Comparison of ENCODE assay signal across 15 mouse cellular contexts in the genomic region with DNA sequence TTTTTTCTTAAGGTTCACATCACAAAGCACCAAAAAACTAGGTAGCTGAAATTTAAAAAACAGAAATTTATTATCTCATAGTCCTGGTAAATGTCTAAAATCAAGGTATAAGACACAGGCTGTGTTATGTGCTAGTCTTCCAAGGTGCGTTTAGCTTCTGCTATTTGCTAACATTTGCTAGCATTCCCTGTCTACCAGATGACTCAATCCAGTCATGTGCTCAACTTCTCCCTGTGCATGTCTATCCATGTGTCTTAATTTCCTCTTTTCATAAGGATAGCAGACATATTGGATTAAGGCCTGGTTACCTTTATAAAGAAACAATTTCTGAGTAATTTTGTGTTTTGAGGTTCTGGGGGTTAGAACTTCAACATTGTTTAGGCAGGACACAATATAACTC.
"Had no signal": no experiment of that assay in that cellular context is flagged by ENCODE, and none has a peak within 500 bp of the region (broad histone marks: within the 10 kb centered on the region; RNA-seq: fewer than 3 reads in every experiment).

No protein-coding gene starts in this region.

- H3K4me2 ChIP-seq: lung, embryonic 14.5 days; midbrain, embryonic 13.5 days; midbrain, embryonic 15.5 days; neural tube, embryonic 12.5 days; stomach, embryonic 15.5 days had no signal

- H3K4me3 ChIP-seq: midbrain, embryonic 10.5 days; midbrain, embryonic 13.5 days; midbrain, embryonic 15.5 days; neural tube, embryonic 12.5 days; stomach, embryonic 15.5 days had no signal

- H3K27me3 ChIP-seq: midbrain, embryonic 13.5 days; midbrain, embryonic 15.5 days; neural tube, embryonic 12.5 days; stomach, embryonic 15.5 days had no signal

- H3K36me3 ChIP-seq: midbrain, embryonic 10.5 days; midbrain, embryonic 13.5 days; midbrain, embryonic 15.5 days; neural tube, embryonic 12.5 days; stomach, embryonic 15.5 days had no signal

- H3K9me3 ChIP-seq: midbrain, embryonic 10.5 days; midbrain, embryonic 13.5 days; midbrain, embryonic 15.5 days; neural tube, embryonic 12.5 days; stomach, embryonic 15.5 days had no signal

- DNase-seq: lung, adult 18-20 months; lung, embryonic 14.5 days; lung, postnatal 10 days; lung, postnatal 4 days; right cerebral cortex, postnatal 14 days; thymus, adult 2 months; thymus, postnatal 25 days; thymus, postnatal 4 days had no signal

- H3K9ac ChIP-seq: liver, embryonic 14.5 days; lung, embryonic 14.5 days; midbrain, embryonic 13.5 days; midbrain, embryonic 15.5 days; neural tube, embryonic 12.5 days; stomach, embryonic 15.5 days had no signal

- ATAC-seq: midbrain, embryonic 13.5 days; midbrain, embryonic 15.5 days had no signal

- H3K27ac ChIP-seq: liver, embryonic 14.5 days; midbrain, embryonic 10.5 days; midbrain, embryonic 13.5 days; midbrain, embryonic 15.5 days; neural tube, embryonic 12.5 days; stomach, embryonic 15.5 days; stomach, postnatal 0 days had no signal

- H3K4me1 ChIP-seq: midbrain, embryonic 10.5 days; midbrain, embryonic 13.5 days; midbrain, embryonic 15.5 days; neural tube, embryonic 12.5 days; stomach, embryonic 15.5 days had no signal
